Mouse (Mus musculus): ENCODE measurements around the gene Mroh2a. TPM values are rescaled to one million over a fixed set of nuclear protein-coding genes. Genes with fewer than 3 reads are reported as not detected.

The Mroh2a gene
- polyA plus RNA-seq, 1 experiment: not detected

DNA sequence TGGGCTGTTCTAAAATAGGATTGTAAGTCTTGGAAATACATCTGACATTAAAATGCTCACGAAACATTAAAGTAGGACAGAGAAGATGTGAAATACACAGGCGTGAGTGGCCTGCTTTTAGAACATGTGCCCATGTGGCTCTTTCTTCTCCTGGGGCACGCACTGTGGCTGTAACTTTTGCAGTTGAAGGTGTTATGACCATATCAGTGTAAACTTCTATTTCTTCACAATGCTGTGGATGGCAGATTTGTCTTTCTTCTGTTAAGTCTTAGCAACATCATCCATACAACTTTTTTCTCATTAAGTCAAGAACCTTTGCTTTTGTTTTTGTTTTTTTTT, 62.0 kb downstream of the Mroh2a start:
- Histone ChIP-seq H3K4me1 (ENCODE audit: control insufficient read depth, insufficient read depth, low read length) (no peaks in the 10 kb centered on the region), H3K27ac (ENCODE audit: insufficient read depth, low read depth, low read length) (no peak overlapping the region), H3K4me3 (ENCODE audit: insufficient read depth, low read depth, low read length) (no peak overlapping the region)
- TF ChIP-seq POLR2A (IDR thresholded peaks at IDR 0.05; ENCODE audit: insufficient read depth, low read depth, low read length): no peak
- 72% methylated on average over 3 of the region's 3 CpGs for WGBS

DNA sequence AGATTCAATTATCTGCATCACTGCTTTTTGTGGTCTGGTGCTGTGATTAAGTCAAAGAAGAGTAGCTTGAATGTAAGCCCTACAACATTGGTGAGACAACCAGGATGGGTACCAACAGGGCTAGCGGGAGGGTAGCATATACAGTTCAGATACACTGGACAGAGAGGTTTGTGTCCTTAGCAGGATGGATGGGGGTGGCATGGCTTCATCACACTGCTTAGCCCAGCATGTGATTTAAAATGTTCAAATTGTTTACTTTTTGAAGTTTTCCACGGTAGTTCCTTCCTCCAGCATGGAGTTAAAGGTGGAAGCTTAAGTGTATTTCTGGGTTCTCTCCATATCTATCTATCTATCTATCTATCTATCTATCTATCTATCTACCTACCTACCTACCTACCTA, 62.4 kb downstream of the Mroh2a start:
- Histone ChIP-seq H3K27ac (ENCODE audit: insufficient read depth, low read depth, low read length) (no peak overlapping the region), H3K4me3 (ENCODE audit: insufficient read depth, low read depth, low read length) (no peak overlapping the region), H3K4me1 (ENCODE audit: control insufficient read depth, insufficient read depth, low read length) (no peaks in the 10 kb centered on the region)
- TF ChIP-seq CTCF (IDR thresholded peaks at IDR 0.05; ENCODE audit: insufficient read depth, low read depth, low read length) (no peak), POLR2A (IDR thresholded peaks at IDR 0.05; ENCODE audit: insufficient read depth, low read depth, low read length) (no peak)
- WGBS: 49% methylated on average over 2 of the region's 2 CpGs

DNA sequence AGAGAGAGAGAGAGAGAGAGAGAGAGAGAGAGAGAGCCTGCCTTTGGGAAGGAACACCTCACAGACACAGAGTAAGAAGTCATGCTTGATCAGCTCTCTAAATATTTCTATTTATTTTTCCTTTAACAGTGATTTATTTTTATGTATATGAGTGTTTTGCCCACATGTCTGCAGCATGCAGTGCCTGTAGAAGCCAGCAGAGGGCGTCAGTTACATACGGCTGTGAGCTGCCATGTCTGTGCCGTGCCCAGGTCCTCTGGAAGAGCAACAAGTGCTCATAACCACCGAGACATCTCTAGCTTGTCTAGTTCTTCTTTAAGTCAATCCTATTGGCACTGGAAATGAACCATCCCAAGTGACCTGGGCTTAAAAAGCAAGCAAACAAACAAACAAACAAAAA, 63.1 kb downstream of the Mroh2a start:
- no peak overlapping the region for H3K27ac ChIP-seq (ENCODE audit: insufficient read depth, low read depth, low read length)
- no peak overlapping the region for H3K4me3 ChIP-seq (ENCODE audit: insufficient read depth, low read depth, low read length)
- no peaks in the 10 kb centered on the region for H3K4me1 ChIP-seq (ENCODE audit: control insufficient read depth, insufficient read depth, low read length)
- TF ChIP-seq POLR2A (IDR thresholded peaks at IDR 0.05; ENCODE audit: insufficient read depth, low read depth, low read length) (no peak), CTCF (IDR thresholded peaks at IDR 0.05; ENCODE audit: insufficient read depth, low read depth, low read length) (no peak)
- 40% methylated on average over 4 of the region's 4 CpGs for WGBS

DNA sequence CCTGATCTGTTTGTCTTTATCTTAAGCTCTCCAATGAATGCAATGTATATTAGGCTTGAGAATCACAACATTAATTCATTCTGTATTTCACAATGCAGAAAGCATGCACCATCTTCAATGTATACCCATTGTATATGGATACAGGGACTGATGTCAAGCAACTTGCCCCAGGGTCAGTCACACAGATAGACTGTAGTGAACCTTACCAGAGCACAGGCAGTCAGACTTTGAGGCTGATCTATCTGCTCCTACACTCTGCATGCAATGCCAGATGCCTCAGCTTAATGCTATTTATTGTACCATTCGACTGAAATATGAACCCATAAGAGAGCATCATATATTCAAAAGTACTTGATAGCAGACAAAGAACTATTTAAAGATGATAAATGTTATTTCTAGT, 63.7 kb downstream of the Mroh2a start:
- H3K27ac ChIP-seq (ENCODE audit: insufficient read depth, low read depth, low read length): no peak overlapping the region
- TF ChIP-seq POLR2A (IDR thresholded peaks at IDR 0.05; ENCODE audit: insufficient read depth, low read depth, low read length) (no peak), CTCF (IDR thresholded peaks at IDR 0.05; ENCODE audit: insufficient read depth, low read depth, low read length) (no peak)
- no peak overlapping the region for H3K4me3 ChIP-seq (ENCODE audit: insufficient read depth, low read depth, low read length)
- no peaks in the 10 kb centered on the region for H3K4me1 ChIP-seq (ENCODE audit: control insufficient read depth, insufficient read depth, low read length)
- 67% methylated on average over 1 of the region's 1 CpGs for WGBS

DNA sequence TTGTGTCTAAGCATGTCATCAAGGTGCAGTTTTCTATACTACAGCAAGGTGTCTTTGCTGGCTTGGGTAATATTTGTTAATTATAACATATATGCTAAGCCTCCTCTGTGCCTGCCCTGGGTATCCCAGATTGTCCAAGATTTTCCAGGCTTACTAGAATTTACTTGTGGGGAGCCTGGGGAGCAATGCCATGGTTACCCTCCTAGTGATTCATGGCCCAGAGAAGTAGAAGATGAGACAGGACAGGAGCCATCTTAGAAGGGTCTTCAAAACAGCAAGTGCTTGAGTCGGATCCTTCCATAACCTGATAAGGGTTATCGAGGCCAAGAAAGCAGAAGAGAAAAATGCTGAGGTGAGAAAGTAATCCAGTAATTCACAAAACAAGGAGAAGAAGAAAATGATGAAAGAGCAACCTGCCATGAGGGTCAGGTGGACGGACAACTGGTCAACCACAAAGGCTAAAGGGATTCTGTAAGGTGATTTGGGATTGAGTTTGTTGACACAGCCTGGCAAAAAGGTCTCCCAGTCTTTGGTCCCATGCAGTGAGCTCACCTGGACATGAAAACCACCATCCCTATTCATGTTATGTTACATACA, 64.7 kb downstream of the Mroh2a start:
- 65% methylated on average over 3 of the region's 3 CpGs for WGBS
- TF ChIP-seq POLR2A (IDR thresholded peaks at IDR 0.05; ENCODE audit: insufficient read depth, low read depth, low read length): no peak
- no peak for TF ChIP-seq CTCF (IDR thresholded peaks at IDR 0.05; ENCODE audit: insufficient read depth, low read depth, low read length)
- Histone ChIP-seq H3K4me1 (ENCODE audit: control insufficient read depth, insufficient read depth, low read length) (no peaks in the 10 kb centered on the region), H3K4me3 (ENCODE audit: insufficient read depth, low read depth, low read length) (no peak overlapping the region), H3K27ac (ENCODE audit: insufficient read depth, low read depth, low read length) (no peak overlapping the region)

DNA sequence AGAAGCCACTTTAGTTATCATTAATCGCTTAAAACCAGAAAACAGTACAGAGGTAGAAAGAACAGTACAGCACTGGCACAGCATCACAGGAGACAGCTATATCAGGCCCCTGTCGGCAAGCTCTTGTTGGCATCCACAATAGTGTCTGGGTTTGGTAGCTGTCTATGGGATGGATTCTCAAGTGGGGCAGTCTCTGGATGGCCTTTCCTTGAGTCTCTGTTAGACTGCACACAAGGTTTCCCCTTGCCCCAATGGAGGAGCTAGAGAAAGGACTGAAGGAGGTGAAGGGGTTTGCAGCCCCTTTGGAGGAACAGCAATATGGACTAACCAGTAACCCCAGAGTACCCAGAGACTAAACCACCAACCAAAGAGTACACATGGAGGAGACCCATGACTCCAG, 65.3 kb downstream of the Mroh2a start:
- TF ChIP-seq POLR2A (IDR thresholded peaks at IDR 0.05; ENCODE audit: insufficient read depth, low read depth, low read length) (no peak), CTCF (IDR thresholded peaks at IDR 0.05; ENCODE audit: insufficient read depth, low read depth, low read length) (no peak)
- Histone ChIP-seq H3K27ac (ENCODE audit: insufficient read depth, low read depth, low read length) (no peak overlapping the region), H3K4me1 (ENCODE audit: control insufficient read depth, insufficient read depth, low read length) (no peaks in the 10 kb centered on the region), H3K4me3 (ENCODE audit: insufficient read depth, low read depth, low read length) (no peak overlapping the region)
- WGBS: 55% methylated on average over 2 of the region's 2 CpGs

DNA sequence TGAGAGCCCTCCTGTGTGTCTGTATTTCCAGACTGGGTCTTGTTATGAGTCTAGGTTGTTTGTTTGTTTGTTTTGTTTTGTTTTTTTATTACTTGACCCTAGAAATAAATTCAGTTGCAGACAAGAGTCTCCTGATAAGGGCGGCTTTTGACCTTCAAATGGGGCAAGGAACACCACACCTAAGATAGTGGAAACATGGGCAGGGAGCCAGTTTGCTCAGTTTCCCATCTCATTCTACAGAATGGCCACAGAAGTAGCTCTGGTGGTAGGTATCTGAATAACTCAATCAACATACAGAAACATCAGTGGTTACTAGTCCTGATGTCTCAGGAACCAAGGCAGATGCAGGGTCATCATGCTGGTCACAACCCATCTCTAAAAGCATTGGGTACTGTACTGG, 67.9 kb downstream of the Mroh2a start:
- Histone ChIP-seq H3K27ac (ENCODE audit: insufficient read depth, low read depth, low read length) (no peak overlapping the region), H3K4me3 (ENCODE audit: insufficient read depth, low read depth, low read length) (no peak overlapping the region), H3K4me1 (ENCODE audit: control insufficient read depth, insufficient read depth, low read length) (no peaks in the 10 kb centered on the region)
- TF ChIP-seq POLR2A (IDR thresholded peaks at IDR 0.05; ENCODE audit: insufficient read depth, low read depth, low read length) (no peak), CTCF (IDR thresholded peaks at IDR 0.05; ENCODE audit: insufficient read depth, low read depth, low read length) (no peak)
- WGBS: 18% methylated on average over 1 of the region's 1 CpGs

DNA sequence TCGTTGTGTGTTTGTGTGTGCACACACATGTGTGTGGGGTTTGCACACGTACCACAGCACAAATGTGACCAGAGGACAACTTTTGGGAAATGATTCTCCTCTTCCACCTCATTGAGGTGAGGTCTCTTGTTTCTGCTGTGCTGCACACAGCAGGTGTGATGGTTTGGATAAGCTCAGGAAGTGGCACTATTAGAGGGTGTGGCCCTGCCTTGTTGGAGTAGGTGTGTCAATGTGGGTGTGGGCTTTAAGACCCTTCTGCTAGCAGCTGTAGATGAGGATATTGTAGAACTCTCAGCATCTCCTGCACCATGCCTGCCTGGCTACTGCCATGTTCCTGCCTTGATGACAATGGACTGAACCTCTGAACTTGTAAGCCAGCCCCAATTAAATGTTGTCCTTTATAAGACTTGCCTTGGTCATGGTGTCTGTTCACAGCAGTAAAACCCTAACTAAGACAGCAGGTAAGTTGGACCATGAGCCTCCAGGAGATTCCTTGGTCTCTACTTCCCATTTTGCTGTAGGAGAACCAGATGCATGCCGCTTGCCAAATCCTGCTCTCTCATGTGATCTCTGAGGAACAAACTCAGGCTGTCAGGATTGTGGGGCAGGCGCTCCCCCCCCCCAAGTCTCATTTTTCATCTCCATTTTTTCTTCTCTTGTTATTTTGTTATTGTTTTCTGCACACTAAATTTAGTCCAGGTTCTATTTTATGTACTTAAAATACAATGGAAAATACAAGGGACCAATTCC, 69.6 kb downstream of the Mroh2a start:
- Histone ChIP-seq H3K27ac (ENCODE audit: insufficient read depth, low read depth, low read length) (no peak overlapping the region), H3K4me3 (ENCODE audit: insufficient read depth, low read depth, low read length) (no peak overlapping the region), H3K4me1 (ENCODE audit: control insufficient read depth, insufficient read depth, low read length) (no peaks in the 10 kb centered on the region)
- TF ChIP-seq CTCF (IDR thresholded peaks at IDR 0.05; ENCODE audit: insufficient read depth, low read depth, low read length) (no peak), POLR2A (IDR thresholded peaks at IDR 0.05; ENCODE audit: insufficient read depth, low read depth, low read length) (no peak)
- WGBS: 74% methylated on average over 4 of the region's 4 CpGs

DNA sequence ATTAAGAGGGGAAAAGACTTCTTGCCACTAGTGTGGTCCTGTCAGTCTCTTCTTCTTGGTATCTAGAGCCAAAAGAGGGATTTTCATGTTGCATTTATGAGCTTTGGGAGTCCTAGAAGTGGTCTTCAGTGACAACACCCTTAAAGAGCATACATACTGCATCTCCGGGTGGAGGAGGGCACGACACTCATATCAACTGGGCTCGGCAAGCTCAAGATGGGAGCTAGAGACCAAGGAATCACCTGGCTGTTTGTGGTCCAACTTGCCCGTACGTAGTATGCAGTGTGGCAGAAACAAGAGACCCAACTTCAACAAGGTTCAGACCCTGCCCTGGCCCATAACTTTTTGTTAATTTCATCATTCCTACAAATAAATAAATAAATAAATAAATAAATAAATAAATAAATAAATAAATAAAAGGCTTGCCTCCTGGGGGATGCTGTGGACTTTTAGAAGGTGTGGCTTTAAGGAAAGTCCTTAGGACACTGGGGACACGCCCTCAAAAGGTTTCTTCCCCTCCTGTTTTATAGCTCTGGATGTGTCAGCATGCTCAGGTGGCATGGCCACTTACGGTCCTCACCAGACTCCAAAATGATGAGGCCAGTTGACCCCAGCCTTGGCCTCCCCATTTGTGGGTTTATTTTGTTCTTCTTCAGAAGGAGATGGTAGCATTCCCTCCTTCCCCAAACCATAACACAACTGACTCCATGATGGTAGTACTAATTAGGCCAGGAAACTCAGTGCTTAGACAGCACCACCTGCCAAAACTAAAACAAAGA, 70.9 kb downstream of the Mroh2a start:
- no peak overlapping the region for H3K4me3 ChIP-seq (ENCODE audit: insufficient read depth, low read depth, low read length)
- 65% methylated on average over 7 of the region's 7 CpGs for WGBS

More for the DNA sequence above, 70.9 kb downstream of the Mroh2a start:
- no peak for TF ChIP-seq CTCF (IDR thresholded peaks at IDR 0.05; ENCODE audit: insufficient read depth, low read depth, low read length)
- TF ChIP-seq POLR2A (IDR thresholded peaks at IDR 0.05; ENCODE audit: insufficient read depth, low read depth, low read length): no peak
- H3K4me1 ChIP-seq (ENCODE audit: control insufficient read depth, insufficient read depth, low read length): no peaks in the 10 kb centered on the region
- no peak overlapping the region for H3K27ac ChIP-seq (ENCODE audit: insufficient read depth, low read depth, low read length)

All from olfactory bulb, adult 2 months (tissue).